Mouse (Mus musculus) kidney, adult 2 months (tissue): ENCODE results near the gene Msi1.

Experiments
- CTCF ChIP-seq: fragments of 200-500 bp; conservative IDR thresholded peaks from 2 replicates; pipeline ENCODE4 v1.5.1; 2011; ENCODE audit warnings: low read depth, mild to moderate bottlenecking, control low read depth, low read length, moderate library complexity, mixed read lengths; ENCODE audit not compliant: insufficient read depth, insufficient read length
- POLR2A ChIP-seq: fragments of 200-500 bp; IDR thresholded peaks from one replicate; pipeline ENCODE4 v1.6.1; 2011; ENCODE audit warnings: low read depth, low read length, control low read depth

- peak; percentile 97 for TF ChIP-seq POLR2A
- no peak for TF ChIP-seq CTCF
These were observed 60.6 kb downstream of the Msi1 start for GRCm38 (mm10) chr5:115489699-115490637.
